Mouse (Mus musculus): ENCODE measurements at regions not wholly inside any gene's neighbourhood (a gene's known extent, or its start where the extent isn't known, plus 50 kb on each side); places are given as distances from the start of the nearest gene placed in this dataset.

- H3K27me3 ChIP-seq (ENCODE audit: control insufficient read depth, insufficient read depth, low read length) = no peaks in the 10 kb centered on the region
- no peak overlapping the region for H3K4me3 ChIP-seq (replicated peaks; ENCODE audit: low read depth, low read length)
- ATAC-seq (ENCODE audit: low FRiP score, low TSS enrichment) = peak; percentile 89
- DNase-seq = peak; percentile 80
- H3K9me3 ChIP-seq (ENCODE audit: control insufficient read depth, low read length) = no peaks in the 10 kb centered on the region
- H3K27ac ChIP-seq (replicated peaks; ENCODE audit: low read depth, low read length) = no peak overlapping the region
- H3K4me1 ChIP-seq (ENCODE audit: control insufficient read depth, insufficient read depth, low read length) = no peaks in the 10 kb centered on the region
- H3K4me2 ChIP-seq (ENCODE audit: low read length) = no peak overlapping the region
- H3K9ac ChIP-seq (replicated peaks; ENCODE audit: low read length) = no peak overlapping the region
- H3K36me3 ChIP-seq (ENCODE audit: control insufficient read depth, insufficient read depth, low read length) = no peaks in the 10 kb centered on the region
- 16% methylated on average over 2 of the region's 2 CpGs for WGBS
These were observed 1223.0 kb downstream of the Dnajb9 start for GRCm38 (mm10) chr12:42987018-42987606.

- Histone ChIP-seq H3K9me3 (ENCODE audit: control insufficient read depth, low read length) (no peaks in the 10 kb centered on the region), H3K27ac (replicated peaks; ENCODE audit: low read depth, low read length) (no peak overlapping the region), H3K4me3 (replicated peaks; ENCODE audit: low read depth, low read length) (no peak overlapping the region), H3K4me2 (ENCODE audit: low read length) (no peak overlapping the region), H3K36me3 (ENCODE audit: control insufficient read depth, insufficient read depth, low read length) (no peaks in the 10 kb centered on the region), H3K27me3 (ENCODE audit: control insufficient read depth, insufficient read depth, low read length) (no peaks in the 10 kb centered on the region), H3K4me1 (ENCODE audit: control insufficient read depth, insufficient read depth, low read length) (no peaks in the 10 kb centered on the region), H3K9ac (replicated peaks; ENCODE audit: low read length) (no peak overlapping the region)
- DNase-seq (peak; percentile 55), ATAC-seq (ENCODE audit: low FRiP score, low TSS enrichment) (peak; percentile 59; the same call in 1 of the 2 replicates)
- WGBS = 4% methylated on average over 1 of the region's 1 CpGs
These were observed 1223.6 kb downstream of the Dnajb9 start for GRCm38 (mm10) chr12:42986505-42986904.

- Histone ChIP-seq H3K4me1 (ENCODE audit: control insufficient read depth, insufficient read depth, low read length) (no peaks in the 10 kb centered on the region), H3K9ac (replicated peaks; ENCODE audit: low read length) (no peak overlapping the region), H3K36me3 (ENCODE audit: control insufficient read depth, insufficient read depth, low read length) (no peaks in the 10 kb centered on the region), H3K27me3 (ENCODE audit: control insufficient read depth, insufficient read depth, low read length) (no peaks in the 10 kb centered on the region), H3K27ac (replicated peaks; ENCODE audit: low read depth, low read length) (no peak overlapping the region), H3K4me3 (replicated peaks; ENCODE audit: low read depth, low read length) (no peak overlapping the region), H3K4me2 (ENCODE audit: low read length) (no peak overlapping the region), H3K9me3 (ENCODE audit: control insufficient read depth, low read length) (no peaks in the 10 kb centered on the region)
- ATAC-seq (ENCODE audit: low FRiP score, low TSS enrichment) = no peak
- DNase-seq = peak; percentile 2
- 31% methylated on average over 1 of the region's 1 CpGs for WGBS
These were observed 1224.0 kb downstream of the Dnajb9 start for GRCm38 (mm10) chr12:42986096-42986495.

- H3K4me3 ChIP-seq (replicated peaks; ENCODE audit: low read depth, low read length) = no peak overlapping the region
- H3K9ac ChIP-seq (replicated peaks; ENCODE audit: low read length) = no peak overlapping the region
- no peaks in the 10 kb centered on the region for H3K4me1 ChIP-seq (ENCODE audit: control insufficient read depth, insufficient read depth, low read length)
- 84% methylated on average over 3 of the region's 3 CpGs for WGBS
- H3K27ac ChIP-seq (replicated peaks; ENCODE audit: low read depth, low read length) = no peak overlapping the region
- H3K9me3 ChIP-seq (ENCODE audit: control insufficient read depth, low read length) = no peaks in the 10 kb centered on the region
- DNase-seq (no peak), ATAC-seq (ENCODE audit: low FRiP score, low TSS enrichment) (no peak)
- no peaks in the 10 kb centered on the region for H3K27me3 ChIP-seq (ENCODE audit: control insufficient read depth, insufficient read depth, low read length)
- H3K4me2 ChIP-seq (ENCODE audit: low read length) = no peak overlapping the region
- H3K36me3 ChIP-seq (ENCODE audit: control insufficient read depth, insufficient read depth, low read length) = no peaks in the 10 kb centered on the region
These were observed 1231.3 kb downstream of the Dnajb9 start for GRCm38 (mm10) chr12:42978828-42979227.

GRCm38 (mm10) chr12:42972766-42973165 is 1237.4 kb downstream of the Dnajb9 start:
- Histone ChIP-seq H3K27ac (replicated peaks; ENCODE audit: low read depth, low read length) (no peak overlapping the region), H3K36me3 (ENCODE audit: control insufficient read depth, insufficient read depth, low read length) (no peaks in the 10 kb centered on the region), H3K9ac (replicated peaks; ENCODE audit: low read length) (no peak overlapping the region), H3K9me3 (ENCODE audit: control insufficient read depth, low read length) (no peaks in the 10 kb centered on the region), H3K4me3 (replicated peaks; ENCODE audit: low read depth, low read length) (no peak overlapping the region), H3K4me1 (ENCODE audit: control insufficient read depth, insufficient read depth, low read length) (no peaks in the 10 kb centered on the region), H3K4me2 (ENCODE audit: low read length) (no peak overlapping the region), H3K27me3 (ENCODE audit: control insufficient read depth, insufficient read depth, low read length) (no peaks in the 10 kb centered on the region)
- ATAC-seq (ENCODE audit: low FRiP score, low TSS enrichment) = no peak
- 72% methylated on average over 4 of the region's 4 CpGs for WGBS
- DNase-seq = no peak

GRCm38 (mm10) chr12:42961535-42961934 is 1248.6 kb downstream of the Dnajb9 start:
- ATAC-seq (ENCODE audit: low FRiP score, low TSS enrichment) = no peak
- H3K27me3 ChIP-seq (ENCODE audit: control insufficient read depth, insufficient read depth, low read length) = no peaks in the 10 kb centered on the region
- WGBS = 82% methylated on average over 2 of the region's 2 CpGs
- no peak overlapping the region for H3K27ac ChIP-seq (replicated peaks; ENCODE audit: low read depth, low read length)
- H3K9me3 ChIP-seq (ENCODE audit: control insufficient read depth, low read length) = no peaks in the 10 kb centered on the region
- no peaks in the 10 kb centered on the region for H3K4me1 ChIP-seq (ENCODE audit: control insufficient read depth, insufficient read depth, low read length)
- no peaks in the 10 kb centered on the region for H3K36me3 ChIP-seq (ENCODE audit: control insufficient read depth, insufficient read depth, low read length)
- no peak for DNase-seq
- no peak overlapping the region for H3K4me2 ChIP-seq (ENCODE audit: low read length)
- H3K9ac ChIP-seq (replicated peaks; ENCODE audit: low read length) = no peak overlapping the region
- no peak overlapping the region for H3K4me3 ChIP-seq (replicated peaks; ENCODE audit: low read depth, low read length)

- Histone ChIP-seq H3K4me1 (ENCODE audit: control insufficient read depth, insufficient read depth, low read length) (no peaks in the 10 kb centered on the region), H3K4me2 (ENCODE audit: low read length) (no peak overlapping the region), H3K27me3 (ENCODE audit: control insufficient read depth, insufficient read depth, low read length) (no peaks in the 10 kb centered on the region), H3K9me3 (ENCODE audit: control insufficient read depth, low read length) (no peaks in the 10 kb centered on the region), H3K9ac (replicated peaks; ENCODE audit: low read length) (no peak overlapping the region), H3K27ac (replicated peaks; ENCODE audit: low read depth, low read length) (no peak overlapping the region), H3K36me3 (ENCODE audit: control insufficient read depth, insufficient read depth, low read length) (no peaks in the 10 kb centered on the region), H3K4me3 (replicated peaks; ENCODE audit: low read depth, low read length) (no peak overlapping the region)
- WGBS = 84% methylated on average over 2 of the region's 2 CpGs
- DNase-seq = no peak
- no peak for ATAC-seq (ENCODE audit: low FRiP score, low TSS enrichment)
These were observed 1262.2 kb downstream of the Dnajb9 start for GRCm38 (mm10) chr12:42947961-42948360.

GRCm38 (mm10) chr12:42914374-42914773 is 1295.8 kb downstream of the Dnajb9 start:
- Histone ChIP-seq H3K9ac (replicated peaks; ENCODE audit: low read length) (no peak overlapping the region), H3K4me1 (ENCODE audit: control insufficient read depth, insufficient read depth, low read length) (no peaks in the 10 kb centered on the region), H3K36me3 (ENCODE audit: control insufficient read depth, insufficient read depth, low read length) (no peaks in the 10 kb centered on the region), H3K27me3 (ENCODE audit: control insufficient read depth, insufficient read depth, low read length) (no peaks in the 10 kb centered on the region), H3K4me3 (replicated peaks; ENCODE audit: low read depth, low read length) (no peak overlapping the region), H3K27ac (replicated peaks; ENCODE audit: low read depth, low read length) (no peak overlapping the region), H3K4me2 (ENCODE audit: low read length) (no peak overlapping the region), H3K9me3 (ENCODE audit: control insufficient read depth, low read length) (no peaks in the 10 kb centered on the region)
- WGBS = 87% methylated on average over 2 of the region's 2 CpGs
- no peak for ATAC-seq (ENCODE audit: low FRiP score, low TSS enrichment)
- DNase-seq = no peak

Data from midbrain, embryonic 14.5 days (tissue).